Mouse (Mus musculus): ENCODE measurements around the gene Spag7. TPM values are rescaled to one million over a fixed set of nuclear protein-coding genes. Genes with fewer than 3 reads are reported as not detected.

Gene Spag7
- polyA plus RNA-seq, 1 experiment: 32.2 TPM

GRCm38 (mm10) chr11:70647716-70648420 lies 21.3 kb downstream of the Spag7 start:
- Histone ChIP-seq H3K36me3 (ENCODE audit: control insufficient read depth, insufficient read depth, low read length) (peaks cover 42% of the 10 kb centered on the region), H3K27ac (ENCODE audit: control insufficient read depth, insufficient read depth, low read length) (peak overlapping the region; percentile 97), H3K4me1 (replicated peaks; ENCODE audit: control insufficient read depth, insufficient read depth, low read length) (peaks cover 41% of the 10 kb centered on the region), H3K4me3 (ENCODE audit: control insufficient read depth, insufficient read depth, low read length) (peak overlapping the region; percentile 66), H3K27me3 (ENCODE audit: control insufficient read depth, insufficient read depth, low read length) (no peaks in the 10 kb centered on the region)
- peak; percentile 64 for DNase-seq
- TF ChIP-seq CTCF (IDR thresholded peaks at IDR 0.05; ENCODE audit: borderline replicate concordance, control insufficient read depth, extremely low read depth, insufficient read depth, low read length, poor library complexity): no peak
- TF ChIP-seq POLR2A (IDR thresholded peaks at IDR 0.05; ENCODE audit: control insufficient read depth, extremely low read depth, insufficient read depth, low read length, poor library complexity): no peak; the same call in 1 of the 2 replicates
- 2% methylated on average over 28 of the region's 28 CpGs for WGBS

GRCm38 (mm10) chr11:70646691-70647650 lies 22.2 kb downstream of the Spag7 start, which contains the start of the genes Rnf167 and Slc25a11:
Gene Rnf167 (plus strand): TSS chr11:70647235.
Gene Slc25a11 (minus strand): TSS chr11:70647479.
- peaks cover 33% of the 10 kb centered on the region for H3K36me3 ChIP-seq (ENCODE audit: control insufficient read depth, insufficient read depth, low read length)
- peak; percentile 96 for DNase-seq
- TF ChIP-seq CTCF (IDR thresholded peaks at IDR 0.05; ENCODE audit: borderline replicate concordance, control insufficient read depth, extremely low read depth, insufficient read depth, low read length, poor library complexity) (peak; percentile 66; the same call in 1 of the 2 replicates), POLR2A (IDR thresholded peaks at IDR 0.05; ENCODE audit: control insufficient read depth, extremely low read depth, insufficient read depth, low read length, poor library complexity) (peak; percentile 91)
- H3K4me1 ChIP-seq (replicated peaks; ENCODE audit: control insufficient read depth, insufficient read depth, low read length): peaks cover 39% of the 10 kb centered on the region
- no peaks in the 10 kb centered on the region for H3K27me3 ChIP-seq (ENCODE audit: control insufficient read depth, insufficient read depth, low read length)
- under 1% methylated on average over 63 of the region's 63 CpGs for WGBS
- H3K27ac ChIP-seq (ENCODE audit: control insufficient read depth, insufficient read depth, low read length): peak within 1 kb of the TSS; percentile 97
- H3K4me3 ChIP-seq (ENCODE audit: control insufficient read depth, insufficient read depth, low read length): peak within 1 kb of the TSS; percentile 66

GRCm38 (mm10) chr11:70646259-70646555 lies 23.0 kb downstream of the Spag7 start:
- no peak for TF ChIP-seq CTCF (IDR thresholded peaks at IDR 0.05; ENCODE audit: borderline replicate concordance, control insufficient read depth, extremely low read depth, insufficient read depth, low read length, poor library complexity)
- TF ChIP-seq POLR2A (IDR thresholded peaks at IDR 0.05; ENCODE audit: control insufficient read depth, extremely low read depth, insufficient read depth, low read length, poor library complexity): no peak
- H3K27ac ChIP-seq (ENCODE audit: control insufficient read depth, insufficient read depth, low read length): peak overlapping the region; percentile 44
- peak overlapping the region; percentile 64 for H3K4me3 ChIP-seq (ENCODE audit: control insufficient read depth, insufficient read depth, low read length)
- peaks cover 25% of the 10 kb centered on the region for H3K36me3 ChIP-seq (ENCODE audit: control insufficient read depth, insufficient read depth, low read length)
- H3K27me3 ChIP-seq (ENCODE audit: control insufficient read depth, insufficient read depth, low read length): no peaks in the 10 kb centered on the region
- DNase-seq: peak; percentile 13
- H3K4me1 ChIP-seq (replicated peaks; ENCODE audit: control insufficient read depth, insufficient read depth, low read length): peaks cover 35% of the 10 kb centered on the region
- WGBS: 21% methylated on average over 3 of the region's 3 CpGs

- Histone ChIP-seq H3K27me3 (ENCODE audit: control insufficient read depth, insufficient read depth, low read length) (no peaks in the 10 kb centered on the region), H3K4me1 (replicated peaks; ENCODE audit: control insufficient read depth, insufficient read depth, low read length) (peaks cover 30% of the 10 kb centered on the region), H3K27ac (ENCODE audit: control insufficient read depth, insufficient read depth, low read length) (no peak overlapping the region), H3K36me3 (ENCODE audit: control insufficient read depth, insufficient read depth, low read length) (peaks cover 19% of the 10 kb centered on the region), H3K4me3 (ENCODE audit: control insufficient read depth, insufficient read depth, low read length) (peak overlapping the region; percentile 64)
- DNase-seq: peak; percentile 7
- TF ChIP-seq CTCF (IDR thresholded peaks at IDR 0.05; ENCODE audit: borderline replicate concordance, control insufficient read depth, extremely low read depth, insufficient read depth, low read length, poor library complexity): no peak
- TF ChIP-seq POLR2A (IDR thresholded peaks at IDR 0.05; ENCODE audit: control insufficient read depth, extremely low read depth, insufficient read depth, low read length, poor library complexity): no peak
- 82% methylated on average over 12 of the region's 12 CpGs for WGBS
Observed at GRCm38 (mm10) chr11:70645461-70646258, 23.6 kb downstream of the Spag7 start.

- H3K4me3 ChIP-seq (ENCODE audit: control insufficient read depth, insufficient read depth, low read length): no peak overlapping the region
Observed at GRCm38 (mm10) chr11:70644564-70645103, 24.6 kb downstream of the Spag7 start.

More at GRCm38 (mm10) chr11:70644564-70645103, 24.6 kb downstream of the Spag7 start:
- Histone ChIP-seq H3K36me3 (ENCODE audit: control insufficient read depth, insufficient read depth, low read length) (peaks cover 10% of the 10 kb centered on the region), H3K4me1 (replicated peaks; ENCODE audit: control insufficient read depth, insufficient read depth, low read length) (peaks cover 22% of the 10 kb centered on the region), H3K27me3 (ENCODE audit: control insufficient read depth, insufficient read depth, low read length) (no peaks in the 10 kb centered on the region), H3K27ac (ENCODE audit: control insufficient read depth, insufficient read depth, low read length) (no peak overlapping the region)
- DNase-seq: no peak
- TF ChIP-seq POLR2A (IDR thresholded peaks at IDR 0.05; ENCODE audit: control insufficient read depth, extremely low read depth, insufficient read depth, low read length, poor library complexity): no peak
- no peak for TF ChIP-seq CTCF (IDR thresholded peaks at IDR 0.05; ENCODE audit: borderline replicate concordance, control insufficient read depth, extremely low read depth, insufficient read depth, low read length, poor library complexity)
- 96% methylated on average over 8 of the region's 8 CpGs for WGBS

All from thymus, adult 2 months (tissue).